21 mouse cellular contexts compared by ENCODE assay signal in the genomic region with DNA sequence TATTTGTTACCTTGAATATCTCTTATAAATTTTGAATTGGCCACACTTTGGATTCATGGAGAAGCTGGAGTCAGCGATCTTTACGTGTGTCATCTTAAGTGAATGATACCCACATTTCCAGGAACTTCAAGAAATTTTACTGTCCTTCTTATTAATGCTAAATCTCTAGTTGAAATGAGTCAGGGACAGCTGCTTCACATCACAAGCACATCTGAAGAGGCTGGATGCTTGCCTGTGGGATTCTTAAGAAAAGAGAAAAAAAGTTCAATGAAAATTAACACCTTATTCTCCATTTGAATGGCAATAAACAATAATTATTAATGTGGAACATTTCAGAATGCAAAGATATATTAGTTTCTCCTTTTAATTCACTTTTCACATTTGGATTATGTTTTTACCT. TPM values are rescaled to one million over a fixed set of nuclear protein-coding genes. Genes with fewer than 3 reads are reported as not detected.
"Had no signal": no experiment of that assay in that cellular context is flagged by ENCODE, and none has a peak within 500 bp of the region (broad histone marks: within the 10 kb centered on the region; RNA-seq: fewer than 3 reads in every experiment).

No protein-coding gene starts in this region.

- H3K36me3 ChIP-seq: liver, embryonic 13.5 days; liver, embryonic 15.5 days; midbrain, embryonic 10.5 days; midbrain, embryonic 12.5 days; neural tube, embryonic 13.5 days; neural tube, embryonic 15.5 days; stomach, embryonic 15.5 days had no signal

- H3K27me3 ChIP-seq: liver, embryonic 13.5 days; liver, embryonic 15.5 days; midbrain, embryonic 12.5 days; neural tube, embryonic 13.5 days; neural tube, embryonic 15.5 days; stomach, embryonic 15.5 days had no signal

- ATAC-seq: midbrain, embryonic 16.5 days had no signal

- H3K9me3 ChIP-seq: liver, embryonic 13.5 days; liver, embryonic 15.5 days; midbrain, embryonic 10.5 days; midbrain, embryonic 12.5 days; neural tube, embryonic 13.5 days; neural tube, embryonic 15.5 days; stomach, embryonic 15.5 days had no signal

- H3K9ac ChIP-seq: liver, embryonic 13.5 days; liver, embryonic 15.5 days; midbrain, embryonic 12.5 days; neural tube, embryonic 13.5 days; neural tube, embryonic 15.5 days; stomach, embryonic 15.5 days had no signal

- H3K4me2 ChIP-seq: liver, embryonic 11.5 days; liver, embryonic 13.5 days; liver, embryonic 15.5 days; midbrain, embryonic 12.5 days; neural tube, embryonic 13.5 days; neural tube, embryonic 15.5 days; stomach, embryonic 15.5 days had no signal

- H3K27ac ChIP-seq: liver, embryonic 13.5 days; liver, embryonic 15.5 days; midbrain, embryonic 10.5 days; midbrain, embryonic 12.5 days; neural tube, embryonic 13.5 days; neural tube, embryonic 15.5 days; stomach, embryonic 15.5 days; stomach, postnatal 0 days had no signal

- H3K4me3 ChIP-seq: liver, embryonic 13.5 days; liver, embryonic 15.5 days; midbrain, embryonic 10.5 days; midbrain, embryonic 12.5 days; myocyte; neural tube, embryonic 13.5 days; neural tube, embryonic 15.5 days; stomach, embryonic 15.5 days had no signal

- DNase-seq: liver; liver, embryonic 13.5 days; midbrain, embryonic 14.5 days; right cerebral cortex, postnatal 14 days; thymus, adult 2 months; thymus, postnatal 25 days; thymus, postnatal 4 days had no signal

- H3K4me1 ChIP-seq: liver, embryonic 13.5 days; liver, embryonic 15.5 days; midbrain, embryonic 10.5 days; midbrain, embryonic 12.5 days; neural tube, embryonic 13.5 days; neural tube, embryonic 15.5 days; stomach, embryonic 15.5 days had no signal

RNA-seq across cellular contexts. Expression of a gene that starts 34.2 kb away (rescaled TPM):
- total RNA-seq: megakaryocyte, adult 5-6 weeks; megakaryocyte-erythroid progenitor cell, adult 5-6 weeks had no signal
- polyA plus RNA-seq: liver, embryonic 15.5 days; myocyte; testis, adult 2 months; urinary bladder, adult 2 months had no signal
